Mouse (Mus musculus) cerebellum, postnatal 10 days (tissue): ENCODE measurements around the gene Tcf12.
A peak's percentile ranks its signal among the peaks of the same experiment; 100 is the strongest.

Source experiments
- DNase-seq, 2 experiments: peaks; one replicate each; pipeline ENCODE4 v3.0.0; 2021; ENCODE audit warnings: mixed read lengths in 2 of 2

Gene Tcf12

DNA sequence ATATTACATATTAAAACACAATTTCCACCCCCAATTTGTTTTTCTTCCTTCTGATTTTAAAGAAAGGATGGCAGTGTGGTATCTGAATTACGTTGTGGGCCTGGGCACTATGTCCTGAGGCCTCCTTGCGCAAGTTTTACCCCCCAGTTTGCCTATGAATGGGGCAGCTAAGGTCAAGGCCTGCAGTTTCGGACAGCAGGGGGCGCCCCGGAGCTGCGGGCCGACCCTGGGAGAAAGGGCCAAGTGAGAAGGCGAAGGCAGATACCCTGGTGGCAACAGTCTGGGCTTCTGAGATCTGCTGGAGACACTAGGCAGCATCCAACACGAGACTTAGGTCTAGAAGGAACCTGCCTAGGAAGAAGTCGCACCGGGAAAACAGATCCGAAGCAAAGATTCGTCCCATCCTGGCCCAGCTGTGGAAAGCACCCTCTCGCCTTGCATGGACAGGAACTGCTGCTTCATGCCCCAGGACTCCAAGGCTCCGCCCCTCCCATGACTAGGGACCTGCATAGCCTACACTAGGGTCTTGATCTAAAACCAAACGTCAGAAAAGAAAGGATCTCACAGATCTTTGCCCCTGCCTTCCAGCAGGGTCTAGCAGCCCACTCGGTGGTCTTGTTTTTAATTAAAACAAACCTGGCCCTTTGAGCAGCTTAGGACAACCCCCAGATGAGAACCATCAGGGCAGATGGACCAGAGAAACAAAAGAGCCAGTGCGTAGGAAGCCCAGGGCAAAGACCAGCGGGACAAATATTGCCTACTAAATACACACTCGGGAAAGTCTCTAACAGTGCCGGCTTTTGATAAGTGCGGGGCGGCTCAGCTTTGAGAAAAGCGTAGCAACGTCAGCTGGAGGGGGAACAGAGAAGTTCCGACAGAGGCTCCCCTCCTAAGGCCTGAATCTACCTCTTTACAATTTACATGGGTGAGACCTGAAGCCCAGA lies 279.6 kb downstream of the Tcf12 start:
- DNase-seq: peak; percentile 80

DNA sequence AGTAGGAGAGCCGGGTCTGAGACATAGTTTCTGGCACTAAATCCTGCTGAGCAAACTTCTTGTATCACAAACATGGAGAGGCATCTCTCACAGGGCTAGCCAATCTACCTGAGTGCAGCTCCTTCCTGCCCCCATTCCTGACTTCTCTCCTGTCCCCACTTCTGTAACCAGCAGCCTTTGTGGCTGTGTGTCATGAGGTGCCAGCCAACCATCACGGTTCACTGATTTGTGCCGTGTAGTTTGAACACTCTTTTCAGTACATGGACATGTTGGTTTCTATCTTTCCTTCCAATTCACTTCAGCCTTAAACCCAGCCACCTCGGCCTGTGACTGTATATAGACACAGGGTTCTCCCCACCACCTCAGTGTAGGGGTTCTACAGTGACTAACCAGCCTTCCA lies 280.7 kb downstream of the Tcf12 start:
- DNase-seq: no peak

DNA sequence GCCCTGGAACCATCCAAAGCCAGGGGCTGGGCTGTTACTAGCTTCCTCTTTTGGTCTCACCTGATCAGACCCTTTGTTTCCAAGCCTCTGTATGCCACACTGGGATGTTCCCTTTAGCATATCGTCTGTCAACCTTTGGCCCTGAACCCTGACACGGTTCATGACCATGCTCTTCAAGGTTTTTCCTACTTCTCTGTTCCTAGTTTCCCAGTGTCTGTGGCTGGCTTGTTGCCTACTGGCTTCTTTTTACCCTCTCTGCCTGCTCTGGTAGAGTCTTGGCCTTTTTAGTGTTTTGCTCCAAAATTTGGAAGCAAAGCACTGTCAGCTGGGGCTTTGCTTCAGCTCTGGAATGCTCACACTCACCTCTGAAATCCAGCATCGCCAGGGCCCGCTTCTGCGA lies 281.3 kb downstream of the Tcf12 start:
- no peak for DNase-seq

DNA sequence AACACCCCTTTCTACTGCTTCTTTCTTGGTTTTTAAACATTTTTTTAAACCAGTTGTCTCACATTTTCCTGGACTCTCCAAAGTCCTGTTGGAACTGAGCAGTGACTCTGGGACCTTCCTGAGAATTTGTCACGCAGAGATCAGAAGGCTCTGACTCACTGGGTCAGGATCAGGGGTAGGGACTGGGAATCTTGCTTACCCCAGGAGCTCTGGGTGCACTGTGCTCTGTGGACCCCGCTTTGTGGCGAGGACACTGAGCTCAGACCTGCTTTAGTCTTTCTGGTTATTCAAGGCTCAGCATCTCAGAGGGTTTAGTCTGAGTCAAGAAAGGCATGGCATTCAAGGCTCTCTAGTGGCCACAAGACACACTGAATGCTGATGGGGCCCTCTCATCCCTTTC lies 281.9 kb downstream of the Tcf12 start:
- no peak for DNase-seq

- DNase-seq: no peak
Measured at GRCm38 (mm10) chr9:71829137-71829536, 282.5 kb downstream of the Tcf12 start.

DNA sequence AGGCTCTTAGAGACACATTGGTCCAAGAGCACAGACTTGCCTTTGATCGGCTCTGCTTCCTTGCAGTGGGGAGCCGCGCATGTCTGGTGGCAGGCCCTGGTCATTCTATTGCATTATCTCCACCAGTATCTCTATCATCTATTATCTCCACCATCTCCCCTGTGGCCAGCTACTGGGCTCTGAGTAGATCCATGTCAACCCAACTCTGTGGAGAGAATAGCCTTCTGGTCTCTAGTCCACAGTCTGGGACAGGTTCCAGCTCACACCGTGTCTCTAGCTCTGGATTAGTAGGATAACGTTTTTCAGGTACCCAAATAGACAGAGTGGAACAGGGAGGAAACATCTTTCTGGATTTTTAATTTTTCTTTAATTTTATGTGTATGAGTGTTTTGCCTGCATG lies 284.3 kb downstream of the Tcf12 start:
- peak; percentile 70 to 72 for DNase-seq

DNA sequence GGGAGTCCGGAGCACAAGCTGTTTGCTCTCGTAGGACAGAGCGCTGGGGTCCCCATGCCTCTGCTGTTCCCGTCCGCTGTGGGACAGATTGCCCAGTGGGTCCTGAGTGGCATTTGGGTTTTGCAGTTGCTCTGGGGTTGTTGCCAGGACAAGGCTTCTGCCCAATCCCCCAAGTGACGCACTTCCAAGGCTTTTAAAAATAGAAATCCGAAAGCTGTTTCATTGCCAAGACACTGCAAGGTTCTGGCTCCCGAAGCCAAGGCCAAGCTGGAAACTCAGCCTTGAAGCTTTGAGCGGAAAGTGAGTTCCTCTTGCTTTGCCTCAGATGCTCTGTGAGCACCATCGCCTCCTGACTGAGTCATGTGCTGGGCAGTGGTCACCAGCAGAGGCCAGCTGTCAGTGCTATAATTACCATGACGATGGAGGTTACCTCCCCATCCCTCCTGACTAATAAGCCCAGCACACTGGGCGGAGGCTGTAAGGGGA lies 285.6 kb downstream of the Tcf12 start:
- peak; percentile 92 to 93 for DNase-seq

DNA sequence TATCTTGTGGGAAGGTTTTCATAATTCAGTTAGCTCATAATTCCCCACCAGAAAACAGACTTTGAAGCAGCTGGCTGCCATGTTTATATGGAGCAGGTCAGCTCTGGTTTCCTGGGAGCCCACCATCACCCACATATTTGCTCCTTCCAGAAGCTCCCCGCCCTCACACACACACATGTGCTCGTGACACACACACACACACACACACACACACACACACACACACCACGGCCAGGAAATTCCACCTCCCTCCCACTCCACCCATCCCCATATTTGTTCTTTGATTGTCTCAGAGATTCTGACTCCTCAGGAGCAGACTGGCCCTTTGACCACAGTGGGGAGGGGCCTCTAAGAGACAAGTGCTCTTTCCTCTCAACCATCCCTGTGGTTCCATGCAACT lies 289.7 kb downstream of the Tcf12 start:
- no peak for DNase-seq

- DNase-seq: no peak
Measured at GRCm38 (mm10) chr9:71818453-71818852, 293.2 kb downstream of the Tcf12 start.

DNA sequence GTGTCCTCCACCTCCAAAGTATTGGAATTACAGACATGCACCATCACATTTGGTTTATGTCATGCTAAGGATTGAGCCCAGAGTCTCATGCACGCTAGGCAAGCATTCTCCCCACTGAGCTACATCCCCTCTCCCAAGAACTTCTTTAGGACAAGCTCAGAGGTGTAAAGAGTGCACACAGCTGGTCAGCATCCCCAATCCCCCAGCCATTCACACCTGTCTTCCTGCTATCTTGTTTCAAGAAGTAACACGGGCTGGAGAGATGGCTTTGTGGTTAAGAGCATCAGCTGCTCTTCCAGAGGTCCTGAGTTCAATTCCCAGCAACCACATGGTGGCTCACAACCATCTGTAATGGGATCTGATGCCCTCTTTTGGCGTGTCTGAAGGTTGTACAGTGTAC lies 295.6 kb downstream of the Tcf12 start:
- DNase-seq: no peak

GRCm38 (mm10) chr9:71813565-71813964 lies 298.1 kb downstream of the Tcf12 start:
- no peak for DNase-seq

DNA sequence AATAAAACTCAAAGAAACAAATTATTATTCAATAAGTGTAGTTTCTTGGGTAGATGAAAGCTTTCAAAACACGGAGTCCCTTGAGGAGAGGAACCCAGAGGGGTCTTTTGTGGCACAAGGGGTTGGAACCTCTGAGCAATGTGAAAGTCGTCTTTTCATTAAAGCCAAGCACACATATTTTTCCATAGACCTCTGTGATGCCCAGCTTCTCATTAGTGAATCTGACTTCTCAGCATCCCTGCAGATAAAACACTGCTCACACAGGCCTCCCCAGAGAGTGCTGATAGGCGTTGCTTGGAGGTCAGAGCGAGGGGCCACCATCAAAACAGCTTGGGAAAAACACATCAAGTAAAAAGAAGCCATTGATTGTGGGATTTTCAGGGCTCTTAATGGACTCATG lies 298.8 kb downstream of the Tcf12 start:
- no peak for DNase-seq

DNA sequence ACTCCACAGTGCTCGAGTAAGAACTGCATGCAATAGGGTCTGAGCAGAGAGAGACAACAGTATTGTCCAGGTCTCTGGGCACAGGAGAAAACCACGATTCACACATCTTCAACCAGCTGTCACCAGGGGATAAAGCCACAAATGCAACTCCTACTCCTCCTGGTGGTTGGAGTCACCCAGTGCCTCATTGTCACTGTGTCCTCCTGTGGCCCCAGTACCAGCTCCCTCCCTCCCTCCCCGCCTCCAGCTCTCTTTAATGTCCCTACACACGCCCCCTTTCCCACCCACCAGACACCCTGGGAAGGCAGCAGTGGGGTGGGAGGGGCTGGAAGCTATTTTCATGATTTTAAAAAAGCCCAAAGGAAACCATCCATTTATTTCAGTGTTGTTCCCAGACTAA lies 299.3 kb downstream of the Tcf12 start:
- no peak for DNase-seq

GRCm38 (mm10) chr9:71811404-71811803 lies 300.3 kb downstream of the Tcf12 start:
- DNase-seq: no peak

- DNase-seq: no peak
Measured at GRCm38 (mm10) chr9:71810723-71811122, 300.9 kb downstream of the Tcf12 start.

GRCm38 (mm10) chr9:71808640-71809254 lies 302.9 kb downstream of the Tcf12 start:
- peak; percentile 19 to 51 for DNase-seq

DNA sequence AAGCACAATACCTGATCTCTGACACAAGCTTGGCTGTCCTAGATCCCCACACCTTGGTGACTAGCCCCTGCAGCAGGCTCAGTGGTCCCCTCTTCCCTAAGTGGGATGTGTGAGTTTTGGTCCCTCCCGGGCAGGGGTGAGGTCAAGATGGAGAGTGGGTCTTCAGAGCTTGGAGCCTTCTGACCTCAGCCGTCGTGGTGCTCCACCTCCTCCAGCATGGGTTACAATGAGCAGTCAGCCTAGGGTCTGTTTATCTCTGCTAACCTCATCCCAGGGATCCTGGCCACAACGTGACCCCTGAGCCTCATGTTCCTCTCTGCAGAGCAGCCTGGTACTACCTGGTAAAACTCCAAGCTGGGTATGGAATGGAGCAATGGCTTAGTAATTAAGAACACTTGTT lies 303.9 kb downstream of the Tcf12 start:
- no peak for DNase-seq

GRCm38 (mm10) chr9:71806422-71806805 lies 305.3 kb downstream of the Tcf12 start:
- peak; percentile 92 to 94 for DNase-seq

GRCm38 (mm10) chr9:71805646-71806421 lies 305.8 kb downstream of the Tcf12 start:
- no peak for DNase-seq

GRCm38 (mm10) chr9:71804116-71804515 lies 307.6 kb downstream of the Tcf12 start:
- no peak for DNase-seq

DNA sequence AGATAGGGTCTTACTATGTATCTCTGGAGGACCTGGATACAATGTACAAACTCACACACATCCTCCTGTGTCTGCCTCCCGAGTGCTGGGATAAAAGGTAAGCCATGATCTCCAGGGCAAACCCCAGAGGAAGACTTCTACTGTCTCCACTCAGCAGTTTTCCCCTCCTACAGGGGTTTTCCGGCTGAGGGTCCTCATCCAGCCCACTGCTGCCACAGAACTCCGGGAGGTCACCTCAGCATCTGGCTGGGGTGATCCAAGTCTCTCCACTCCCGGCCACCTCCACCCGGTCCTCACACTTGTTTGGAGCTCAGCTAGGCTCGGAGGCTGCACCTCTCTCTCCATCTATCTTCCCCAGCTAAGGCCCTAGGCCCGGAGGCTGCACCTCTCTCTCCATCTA lies 308.4 kb downstream of the Tcf12 start:
- no peak for DNase-seq

GRCm38 (mm10) chr9:71799598-71799997 lies 312.1 kb downstream of the Tcf12 start:
- DNase-seq: no peak

- peak; percentile 41 to 43 for DNase-seq
Measured at GRCm38 (mm10) chr9:71798176-71798575, 313.5 kb downstream of the Tcf12 start.
